Mouse (Mus musculus) small intestine, adult 2 months (tissue): ENCODE data around the gene Mlc1.

ENCODE experiments used
- CTCF ChIP-seq: fragments of 200-500 bp; IDR thresholded peaks from 2 replicates; pipeline ENCODE4 v1.5.1; 2012; ENCODE audit warnings: low read depth, mild to moderate bottlenecking, control low read depth, inconsistent platforms, low read length, moderate library complexity, mixed read lengths; ENCODE audit not compliant: insufficient replicate concordance, insufficient read length; ENCODE audit errors: extremely low read depth
- POLR2A ChIP-seq: fragments of 200-500 bp; IDR thresholded peaks from 2 replicates; pipeline ENCODE4 v1.6.1; 2012; ENCODE audit warnings: low read depth, mild to moderate bottlenecking, control low read depth, inconsistent platforms, low read length, moderate library complexity

DNA sequence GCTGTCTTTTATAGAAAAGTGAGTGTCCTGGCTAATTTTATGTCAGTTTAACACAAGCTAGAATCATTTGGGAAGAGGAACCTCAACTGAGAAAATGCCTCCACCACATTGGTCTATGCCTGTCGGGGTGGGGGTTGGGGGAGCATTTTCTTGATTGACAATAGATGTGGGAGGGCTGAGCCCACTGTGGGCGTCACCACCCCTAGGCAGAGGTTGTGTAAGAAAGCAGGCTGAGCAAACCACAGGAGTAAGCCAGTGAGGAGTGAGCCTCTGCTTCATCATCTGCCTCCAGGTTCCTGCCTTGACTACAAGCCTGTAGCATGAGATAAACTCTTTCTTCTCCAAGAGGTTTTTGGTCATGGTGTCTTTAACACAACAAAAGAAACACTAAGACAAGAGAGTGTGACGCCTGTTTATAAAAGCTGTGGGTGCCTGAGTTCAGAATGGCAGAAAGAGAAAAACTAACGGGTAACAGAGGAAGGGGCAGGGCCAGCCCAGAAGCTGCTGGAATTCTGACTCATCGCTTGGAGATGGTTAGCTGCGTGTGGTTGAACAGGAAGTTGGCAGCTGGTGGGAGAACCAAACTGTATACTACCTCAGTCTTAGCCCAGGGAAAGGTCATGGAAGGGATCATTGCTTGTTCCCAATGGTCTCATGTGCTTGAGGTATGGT, 42.1 kb downstream of the Mlc1 start:
- TF ChIP-seq CTCF (no peak), POLR2A (no peak)
